Mouse (Mus musculus) layer of hippocampus, adult 11-12 months (tissue): ENCODE results near the gene Tmprss13.
A peak's percentile ranks its signal among the peaks of the same experiment; 100 is the strongest.

Source experiments
- DNase-seq: peaks from one replicate; pipeline ENCODE4 v3.0.0; 2022; ENCODE audit warnings: low spot score

Gene Tmprss13

GRCm38 (mm10) chr9:45318855-45319254 is at the start of gene Tmprss13:
Gene Tmprss13, plus strand, starts transcription at chr9:45319100.
- no peak for DNase-seq

- peak; percentile 33 for DNase-seq
These were observed 46.7 kb upstream of the Tmprss13 start for GRCm38 (mm10) chr9:45272213-45272612.

GRCm38 (mm10) chr9:45274218-45274617 is 44.7 kb upstream of the Tmprss13 start:
- no peak for DNase-seq

GRCm38 (mm10) chr9:45274635-45275034 is 44.3 kb upstream of the Tmprss13 start:
- DNase-seq, result no peak

GRCm38 (mm10) chr9:45280059-45280458 is 38.8 kb upstream of the Tmprss13 start:
- no peak for DNase-seq

GRCm38 (mm10) chr9:45280891-45281290 is 38.0 kb upstream of the Tmprss13 start:
- DNase-seq, result peak; percentile 15

- no peak for DNase-seq
These were observed 36.4 kb upstream of the Tmprss13 start for GRCm38 (mm10) chr9:45282466-45282865.

- DNase-seq, result no peak
These were observed 27.3 kb upstream of the Tmprss13 start for GRCm38 (mm10) chr9:45291481-45292168.

- DNase-seq, result no peak
These were observed 24.5 kb upstream of the Tmprss13 start for GRCm38 (mm10) chr9:45294210-45295011.

- peak; percentile 53 for DNase-seq
These were observed 19.5 kb upstream of the Tmprss13 start for GRCm38 (mm10) chr9:45299231-45300006.

- DNase-seq, result peak; percentile 98
These were observed 18.3 kb upstream of the Tmprss13 start for GRCm38 (mm10) chr9:45300422-45301104.

GRCm38 (mm10) chr9:45301771-45302170 is 17.1 kb upstream of the Tmprss13 start:
- DNase-seq, result no peak

- DNase-seq, result no peak
These were observed 12.0 kb upstream of the Tmprss13 start for GRCm38 (mm10) chr9:45306746-45307410.

- DNase-seq, result no peak
These were observed 10.4 kb upstream of the Tmprss13 start for GRCm38 (mm10) chr9:45308521-45308920.

GRCm38 (mm10) chr9:45311858-45312257 is 7.0 kb upstream of the Tmprss13 start:
- DNase-seq, result no peak

GRCm38 (mm10) chr9:45313913-45314312 is 5.0 kb upstream of the Tmprss13 start:
- no peak for DNase-seq

- DNase-seq, result no peak
These were observed 1.3 kb upstream of the Tmprss13 start for GRCm38 (mm10) chr9:45317635-45318034.

- no peak for DNase-seq
These were observed 2.6 kb downstream of the Tmprss13 start for GRCm38 (mm10) chr9:45321465-45321864.

- DNase-seq, result no peak
These were observed 3.1 kb downstream of the Tmprss13 start for GRCm38 (mm10) chr9:45321946-45322430.

GRCm38 (mm10) chr9:45326390-45326789 is 7.5 kb downstream of the Tmprss13 start:
- no peak for DNase-seq

GRCm38 (mm10) chr9:45328263-45328662 is 9.4 kb downstream of the Tmprss13 start:
- no peak for DNase-seq
